Mouse (Mus musculus): ENCODE results near the gene Fam155a. TPM values are rescaled to one million over a fixed set of nuclear protein-coding genes. Genes with fewer than 3 reads are reported as not detected.

Fam155a gene
- polyA plus RNA-seq, 2 experiments, result 1.1 to 2.1 TPM

DNA sequence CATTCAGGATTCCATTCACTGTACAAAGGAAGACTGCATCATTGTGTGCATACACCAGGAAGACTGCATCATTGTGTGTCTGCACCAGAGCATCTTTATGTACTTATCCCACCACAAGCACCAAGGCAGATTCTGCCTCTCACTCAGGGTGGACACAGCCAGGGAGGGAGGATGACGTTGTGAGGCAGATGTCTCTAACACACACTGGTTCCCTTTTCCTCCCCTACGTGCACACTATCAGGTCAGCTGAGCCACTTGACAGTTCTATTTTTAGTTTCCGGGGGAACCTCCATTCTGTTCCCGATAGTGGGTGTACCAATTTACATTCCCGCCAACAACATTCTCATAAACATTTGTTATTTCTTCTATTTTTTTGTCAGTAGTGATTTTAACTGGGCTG lies 347.4 kb downstream of the Fam155a start:
- H3K4me1 ChIP-seq (ENCODE audit: control insufficient read depth, insufficient read depth, low read length), result no peaks in the 10 kb centered on the region
- no peak for TF ChIP-seq POLR2A (IDR thresholded peaks at IDR 0.05; ENCODE audit: borderline replicate concordance, extremely low read depth, insufficient read depth, insufficient read length)
- H3K27ac ChIP-seq (replicated peaks; ENCODE audit: low read depth, low read length), result no peak overlapping the region
- 70% methylated on average over 5 of the region's 5 CpGs for WGBS
- no peaks in the 10 kb centered on the region for H3K9me3 ChIP-seq (ENCODE audit: control insufficient read depth, low read length)
- H3K36me3 ChIP-seq (ENCODE audit: control insufficient read depth, insufficient read depth, low read length), result no peaks in the 10 kb centered on the region
- H3K4me2 ChIP-seq (replicated peaks; ENCODE audit: low read depth, low read length, severe bottlenecking), result no peak overlapping the region
- ATAC-seq (ENCODE audit: low FRiP score, low read depth) (no peak), DNase-seq (ENCODE audit: low spot score) (no peak)
- no peaks in the 10 kb centered on the region for H3K27me3 ChIP-seq (ENCODE audit: control insufficient read depth, insufficient read depth, low read length)
- H3K4me3 ChIP-seq (replicated peaks; ENCODE audit: low read length), result no peak overlapping the region
- H3K9ac ChIP-seq (ENCODE audit: low read depth, low read length, severe bottlenecking), result no peak overlapping the region

GRCm38 (mm10) chr8:9423184-9423583 lies 347.8 kb downstream of the Fam155a start:
- WGBS, result 79% methylated on average over 2 of the region's 2 CpGs
- Histone ChIP-seq H3K27ac (replicated peaks; ENCODE audit: low read depth, low read length) (no peak overlapping the region), H3K36me3 (ENCODE audit: control insufficient read depth, insufficient read depth, low read length) (no peaks in the 10 kb centered on the region), H3K9me3 (ENCODE audit: control insufficient read depth, low read length) (no peaks in the 10 kb centered on the region), H3K9ac (ENCODE audit: low read depth, low read length, severe bottlenecking) (no peak overlapping the region), H3K4me1 (ENCODE audit: control insufficient read depth, insufficient read depth, low read length) (no peaks in the 10 kb centered on the region), H3K4me2 (replicated peaks; ENCODE audit: low read depth, low read length, severe bottlenecking) (no peak overlapping the region), H3K27me3 (ENCODE audit: control insufficient read depth, insufficient read depth, low read length) (no peaks in the 10 kb centered on the region), H3K4me3 (replicated peaks; ENCODE audit: low read length) (no peak overlapping the region)
- TF ChIP-seq POLR2A (IDR thresholded peaks at IDR 0.05; ENCODE audit: borderline replicate concordance, extremely low read depth, insufficient read depth, insufficient read length), result no peak
- ATAC-seq (ENCODE audit: low FRiP score, low read depth) (no peak), DNase-seq (ENCODE audit: low spot score) (no peak)

GRCm38 (mm10) chr8:9418856-9419800 lies 351.8 kb downstream of the Fam155a start:
- Histone ChIP-seq H3K4me1 (ENCODE audit: control insufficient read depth, insufficient read depth, low read length) (no peaks in the 10 kb centered on the region), H3K36me3 (ENCODE audit: control insufficient read depth, insufficient read depth, low read length) (no peaks in the 10 kb centered on the region), H3K4me3 (replicated peaks; ENCODE audit: low read length) (no peak overlapping the region), H3K4me2 (replicated peaks; ENCODE audit: low read depth, low read length, severe bottlenecking) (no peak overlapping the region), H3K27ac (replicated peaks; ENCODE audit: low read depth, low read length) (no peak overlapping the region), H3K9me3 (ENCODE audit: control insufficient read depth, low read length) (no peaks in the 10 kb centered on the region), H3K27me3 (ENCODE audit: control insufficient read depth, insufficient read depth, low read length) (no peaks in the 10 kb centered on the region), H3K9ac (ENCODE audit: low read depth, low read length, severe bottlenecking) (no peak overlapping the region)
- TF ChIP-seq POLR2A (IDR thresholded peaks at IDR 0.05; ENCODE audit: borderline replicate concordance, extremely low read depth, insufficient read depth, insufficient read length), result no peak
- DNase-seq (ENCODE audit: low spot score) (no peak), ATAC-seq (ENCODE audit: low FRiP score, low read depth) (no peak)
- 62% methylated on average over 10 of the region's 10 CpGs for WGBS

DNA sequence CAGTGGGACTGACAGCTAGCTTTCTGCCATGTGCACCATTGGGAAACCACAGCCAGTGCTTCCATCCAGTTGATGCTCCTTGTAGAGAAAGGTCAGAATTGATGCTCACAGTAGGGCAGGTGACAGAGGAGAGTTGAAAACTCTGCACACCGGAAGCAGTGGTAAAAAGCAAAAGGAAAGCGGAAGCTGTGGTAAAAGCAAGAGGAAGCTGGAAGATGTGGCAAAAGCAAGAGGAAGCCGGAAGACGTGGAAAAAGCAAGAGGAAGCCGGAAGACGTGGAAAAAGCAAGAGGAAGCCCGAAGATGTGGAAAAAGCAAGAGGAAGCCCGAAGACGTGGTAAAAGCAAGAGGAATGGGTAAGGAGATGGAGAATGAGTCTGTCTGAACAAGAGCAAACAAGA lies 354.8 kb downstream of the Fam155a start:
- Histone ChIP-seq H3K27me3 (ENCODE audit: control insufficient read depth, insufficient read depth, low read length) (no peaks in the 10 kb centered on the region), H3K4me3 (replicated peaks; ENCODE audit: low read length) (no peak overlapping the region), H3K4me2 (replicated peaks; ENCODE audit: low read depth, low read length, severe bottlenecking) (no peak overlapping the region), H3K9ac (ENCODE audit: low read depth, low read length, severe bottlenecking) (no peak overlapping the region), H3K27ac (replicated peaks; ENCODE audit: low read depth, low read length) (no peak overlapping the region), H3K4me1 (ENCODE audit: control insufficient read depth, insufficient read depth, low read length) (no peaks in the 10 kb centered on the region), H3K9me3 (ENCODE audit: control insufficient read depth, low read length) (no peaks in the 10 kb centered on the region), H3K36me3 (ENCODE audit: control insufficient read depth, insufficient read depth, low read length) (no peaks in the 10 kb centered on the region)
- no peak for TF ChIP-seq POLR2A (IDR thresholded peaks at IDR 0.05; ENCODE audit: borderline replicate concordance, extremely low read depth, insufficient read depth, insufficient read length)
- WGBS, result 84% methylated on average over 9 of the region's 9 CpGs
- ATAC-seq (ENCODE audit: low FRiP score, low read depth) (no peak), DNase-seq (ENCODE audit: low spot score) (no peak)

- WGBS, result 56% methylated on average over 5 of the region's 5 CpGs
- no peak overlapping the region for H3K4me2 ChIP-seq (replicated peaks; ENCODE audit: low read depth, low read length, severe bottlenecking)
- no peaks in the 10 kb centered on the region for H3K36me3 ChIP-seq (ENCODE audit: control insufficient read depth, insufficient read depth, low read length)
- no peak overlapping the region for H3K27ac ChIP-seq (replicated peaks; ENCODE audit: low read depth, low read length)
- no peak overlapping the region for H3K9ac ChIP-seq (ENCODE audit: low read depth, low read length, severe bottlenecking)
- no peaks in the 10 kb centered on the region for H3K9me3 ChIP-seq (ENCODE audit: control insufficient read depth, low read length)
- DNase-seq (ENCODE audit: low spot score) (no peak), ATAC-seq (ENCODE audit: low FRiP score, low read depth) (no peak)
- H3K4me1 ChIP-seq (ENCODE audit: control insufficient read depth, insufficient read depth, low read length), result no peaks in the 10 kb centered on the region
- no peak for TF ChIP-seq POLR2A (IDR thresholded peaks at IDR 0.05; ENCODE audit: borderline replicate concordance, extremely low read depth, insufficient read depth, insufficient read length)
- H3K27me3 ChIP-seq (ENCODE audit: control insufficient read depth, insufficient read depth, low read length), result no peaks in the 10 kb centered on the region
- no peak overlapping the region for H3K4me3 ChIP-seq (replicated peaks; ENCODE audit: low read length)
Measured at GRCm38 (mm10) chr8:9408480-9408879, 362.5 kb downstream of the Fam155a start.
